Mouse (Mus musculus): Measurements from ENCODE around the gene Eif5a. TPM values are rescaled to one million over a fixed set of nuclear protein-coding genes. Genes with fewer than 3 reads are reported as not detected.

The Eif5a gene
- polyA plus RNA-seq, 1 experiment = 230 TPM

GRCm38 (mm10) chr11:69880853-69881603 is 40.7 kb downstream of the Eif5a start, which contains the start of gene Kctd11:
Gene Kctd11, minus strand, starts transcription at chr11:69881406.
- peak; percentile 30; the same call in 1 of the 2 replicates for TF ChIP-seq CTCF (IDR thresholded peaks at IDR 0.05; ENCODE audit: extremely low read depth, insufficient read length, insufficient replicate concordance, low read depth, low read length)
- peak; percentile 73; the same call in 1 of the 2 replicates for TF ChIP-seq POLR2A (IDR thresholded peaks at IDR 0.05; ENCODE audit: low read depth, low read length)

GRCm38 (mm10) chr11:69880506-69880852 is 41.3 kb downstream of the Eif5a start:
- WGBS = under 1% methylated on average over 18 of the region's 18 CpGs

More at GRCm38 (mm10) chr11:69880853-69881603, 40.7 kb downstream of the Eif5a start, which contains the start of gene Kctd11:
- Histone ChIP-seq H3K36me3 (ENCODE audit: control insufficient read depth, insufficient read depth, low read length) (no peaks in the 10 kb centered on the region), H3K27me3 (ENCODE audit: control insufficient read depth, insufficient read depth, low read length) (no peaks in the 10 kb centered on the region), H3K4me3 (ENCODE audit: low read depth, low read length) (peak within 1 kb of the TSS; percentile 68), H3K27ac (ENCODE audit: insufficient read depth, low read depth, low read length) (peak within 1 kb of the TSS; percentile 75), H3K4me1 (ENCODE audit: control insufficient read depth, insufficient read depth, insufficient read length, low read length) (peaks cover 11% of the 10 kb centered on the region)
- WGBS = under 1% methylated on average over 46 of the region's 46 CpGs

DNA sequence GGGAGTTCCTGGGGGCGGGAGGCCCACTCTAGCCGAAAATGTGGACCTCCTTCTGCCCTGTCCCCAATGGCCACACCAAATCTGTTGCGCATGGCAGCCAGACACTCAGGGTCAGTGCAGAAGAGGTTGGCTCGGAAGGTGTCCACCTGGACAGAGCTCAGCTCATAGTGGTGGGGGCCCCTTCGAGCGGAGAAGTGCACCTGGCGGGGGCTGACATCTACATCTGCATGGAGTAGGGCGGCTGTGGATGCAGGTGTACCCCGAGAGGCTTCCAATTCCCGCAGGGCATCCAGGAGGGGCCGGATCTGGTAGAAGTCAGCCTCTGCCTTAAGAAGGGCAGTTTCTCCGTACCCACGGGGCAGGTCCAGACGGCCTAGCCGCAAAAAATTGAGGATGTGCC is 42.0 kb downstream of the Eif5a start:
- H3K4me1 ChIP-seq (ENCODE audit: control insufficient read depth, insufficient read depth, insufficient read length, low read length) = peaks cover 11% of the 10 kb centered on the region
- H3K27me3 ChIP-seq (ENCODE audit: control insufficient read depth, insufficient read depth, low read length) = no peaks in the 10 kb centered on the region
- TF ChIP-seq CTCF (IDR thresholded peaks at IDR 0.05; ENCODE audit: extremely low read depth, insufficient read length, insufficient replicate concordance, low read depth, low read length) = no peak
- TF ChIP-seq POLR2A (IDR thresholded peaks at IDR 0.05; ENCODE audit: low read depth, low read length) = no peak
- no peaks in the 10 kb centered on the region for H3K36me3 ChIP-seq (ENCODE audit: control insufficient read depth, insufficient read depth, low read length)
- H3K27ac ChIP-seq (ENCODE audit: insufficient read depth, low read depth, low read length) = no peak overlapping the region
- WGBS = 50% methylated on average over 15 of the region's 15 CpGs
- H3K4me3 ChIP-seq (ENCODE audit: low read depth, low read length) = peak overlapping the region; percentile 68

More at GRCm38 (mm10) chr11:69880506-69880852, 41.3 kb downstream of the Eif5a start:
- Histone ChIP-seq H3K36me3 (ENCODE audit: control insufficient read depth, insufficient read depth, low read length) (no peaks in the 10 kb centered on the region), H3K4me1 (ENCODE audit: control insufficient read depth, insufficient read depth, insufficient read length, low read length) (peaks cover 11% of the 10 kb centered on the region), H3K27ac (ENCODE audit: insufficient read depth, low read depth, low read length) (peak overlapping the region; percentile 75), H3K27me3 (ENCODE audit: control insufficient read depth, insufficient read depth, low read length) (no peaks in the 10 kb centered on the region), H3K4me3 (ENCODE audit: low read depth, low read length) (peak overlapping the region; percentile 68)
- TF ChIP-seq POLR2A (IDR thresholded peaks at IDR 0.05; ENCODE audit: low read depth, low read length) (no peak), CTCF (IDR thresholded peaks at IDR 0.05; ENCODE audit: extremely low read depth, insufficient read length, insufficient replicate concordance, low read depth, low read length) (peak; percentile 77; the same call in 1 of the 2 replicates)

GRCm38 (mm10) chr11:69878952-69879351 is 42.8 kb downstream of the Eif5a start:
- 85% methylated on average over 6 of the region's 6 CpGs for WGBS
- Histone ChIP-seq H3K27ac (ENCODE audit: insufficient read depth, low read depth, low read length) (no peak overlapping the region), H3K4me1 (ENCODE audit: control insufficient read depth, insufficient read depth, insufficient read length, low read length) (peaks cover 11% of the 10 kb centered on the region), H3K27me3 (ENCODE audit: control insufficient read depth, insufficient read depth, low read length) (no peaks in the 10 kb centered on the region), H3K36me3 (ENCODE audit: control insufficient read depth, insufficient read depth, low read length) (no peaks in the 10 kb centered on the region), H3K4me3 (ENCODE audit: low read depth, low read length) (0 out of 2 replicates have a peak overlapping the region, but pooled peaks have one; percentile 68)
- no peak for TF ChIP-seq POLR2A (IDR thresholded peaks at IDR 0.05; ENCODE audit: low read depth, low read length)
- TF ChIP-seq CTCF (IDR thresholded peaks at IDR 0.05; ENCODE audit: extremely low read depth, insufficient read length, insufficient replicate concordance, low read depth, low read length) = no peak

- Histone ChIP-seq H3K36me3 (ENCODE audit: control insufficient read depth, insufficient read depth, low read length) (no peaks in the 10 kb centered on the region), H3K27ac (ENCODE audit: insufficient read depth, low read depth, low read length) (no peak overlapping the region), H3K27me3 (ENCODE audit: control insufficient read depth, insufficient read depth, low read length) (no peaks in the 10 kb centered on the region), H3K4me1 (ENCODE audit: control insufficient read depth, insufficient read depth, insufficient read length, low read length) (peaks cover 11% of the 10 kb centered on the region), H3K4me3 (ENCODE audit: low read depth, low read length) (no peak overlapping the region)
- TF ChIP-seq CTCF (IDR thresholded peaks at IDR 0.05; ENCODE audit: extremely low read depth, insufficient read length, insufficient replicate concordance, low read depth, low read length) (no peak), POLR2A (IDR thresholded peaks at IDR 0.05; ENCODE audit: low read depth, low read length) (no peak)
- WGBS = 82% methylated on average over 3 of the region's 3 CpGs
Observed at GRCm38 (mm10) chr11:69878399-69878798, 43.4 kb downstream of the Eif5a start.

GRCm38 (mm10) chr11:69877878-69878277 is 43.9 kb downstream of the Eif5a start, which contains the start of gene Tmem95:
Gene Tmem95, minus strand, starts transcription at chr11:69878018.
- WGBS = 79% methylated on average over 11 of the region's 11 CpGs
- no peaks in the 10 kb centered on the region for H3K36me3 ChIP-seq (ENCODE audit: control insufficient read depth, insufficient read depth, low read length)
- TF ChIP-seq POLR2A (IDR thresholded peaks at IDR 0.05; ENCODE audit: low read depth, low read length) (no peak), CTCF (IDR thresholded peaks at IDR 0.05; ENCODE audit: extremely low read depth, insufficient read length, insufficient replicate concordance, low read depth, low read length) (no peak)
- H3K4me1 ChIP-seq (ENCODE audit: control insufficient read depth, insufficient read depth, insufficient read length, low read length) = peaks cover 11% of the 10 kb centered on the region
- H3K4me3 ChIP-seq (ENCODE audit: low read depth, low read length) = no peak within 1 kb of the TSS
- H3K27me3 ChIP-seq (ENCODE audit: control insufficient read depth, insufficient read depth, low read length) = no peaks in the 10 kb centered on the region
- no peak within 1 kb of the TSS for H3K27ac ChIP-seq (ENCODE audit: insufficient read depth, low read depth, low read length)

GRCm38 (mm10) chr11:69876867-69877266 is 44.9 kb downstream of the Eif5a start:
- WGBS = 1% methylated on average over 12 of the region's 12 CpGs
- TF ChIP-seq CTCF (IDR thresholded peaks at IDR 0.05; ENCODE audit: extremely low read depth, insufficient read length, insufficient replicate concordance, low read depth, low read length) = peak; percentile 90
- TF ChIP-seq POLR2A (IDR thresholded peaks at IDR 0.05; ENCODE audit: low read depth, low read length) = no peak
- Histone ChIP-seq H3K4me1 (ENCODE audit: control insufficient read depth, insufficient read depth, insufficient read length, low read length) (peaks cover 11% of the 10 kb centered on the region), H3K27ac (ENCODE audit: insufficient read depth, low read depth, low read length) (peak overlapping the region; percentile 17; the same call in 1 of the 2 replicates), H3K36me3 (ENCODE audit: control insufficient read depth, insufficient read depth, low read length) (no peaks in the 10 kb centered on the region), H3K27me3 (ENCODE audit: control insufficient read depth, insufficient read depth, low read length) (no peaks in the 10 kb centered on the region), H3K4me3 (ENCODE audit: low read depth, low read length) (no peak overlapping the region)

Data from small intestine, adult 2 months (tissue).